Mouse (Mus musculus) forebrain, embryonic 10.5 days (tissue): ENCODE results near the gene Ppil1. TPM values are rescaled to one million over a fixed set of nuclear protein-coding genes. Genes with fewer than 3 reads are reported as not detected.

ENCODE experiments used
- DNase-seq: peaks from one replicate; pipeline ENCODE4 v3.0.0-alpha.2; 2017; ENCODE audit warnings: low spot score; ENCODE audit errors: extremely low spot score
- H3K27ac ChIP-seq: fragments of 300-500 bp; sonication (generic); 2 replicates; pipeline ENCODE4 v1.5.1; 2016; ENCODE audit warnings: mild to moderate bottlenecking
- H3K27me3 ChIP-seq: fragments of 300-500 bp; sonication (generic); 2 replicates; pipeline ENCODE4 v1.6.1; 2016; ENCODE audit warnings: mild to moderate bottlenecking; ENCODE audit not compliant: poor library complexity, severe bottlenecking
- H3K36me3 ChIP-seq: fragments of 300-500 bp; sonication (generic); replicated peaks from 2 replicates; pipeline ENCODE4 v1.6.1; 2016; ENCODE audit warnings: mild to moderate bottlenecking, moderate library complexity
- H3K4me1 ChIP-seq: fragments of 300-500 bp; sonication (generic); 2 replicates; pipeline ENCODE4 v1.6.1; 2016
- H3K4me3 ChIP-seq: fragments of 300-500 bp; sonication (generic); 2 replicates; pipeline ENCODE4 v1.5.1; 2016; ENCODE audit warnings: mild to moderate bottlenecking, moderate library complexity
- H3K9me3 ChIP-seq: fragments of 300-500 bp; sonication (generic); 2 replicates; pipeline ENCODE4 v1.6.1; 2016; ENCODE audit warnings: mild to moderate bottlenecking, moderate library complexity
- WGBS: fragments of 180-500 bp; shearing (Covaris S2); methylation state at CpG from one replicate; pipeline ENCODE4 v1.1.7; 2016; 5-methylcytosine and 5-hydroxymethylcytosine counted together
- polyA plus RNA-seq: library from polyadenylated mRNA; unstranded; fragments of >200 nt; fragmentation: Nextera tagmentation; extraction: Ambion mirVana; gene quantifications from 2 replicates; pipeline ENCODE4 v1.2.1, GENCODE M21; 2016

Ppil1 gene
- polyA plus RNA-seq, 1 experiment from 2014 or later = 230 TPM

DNA sequence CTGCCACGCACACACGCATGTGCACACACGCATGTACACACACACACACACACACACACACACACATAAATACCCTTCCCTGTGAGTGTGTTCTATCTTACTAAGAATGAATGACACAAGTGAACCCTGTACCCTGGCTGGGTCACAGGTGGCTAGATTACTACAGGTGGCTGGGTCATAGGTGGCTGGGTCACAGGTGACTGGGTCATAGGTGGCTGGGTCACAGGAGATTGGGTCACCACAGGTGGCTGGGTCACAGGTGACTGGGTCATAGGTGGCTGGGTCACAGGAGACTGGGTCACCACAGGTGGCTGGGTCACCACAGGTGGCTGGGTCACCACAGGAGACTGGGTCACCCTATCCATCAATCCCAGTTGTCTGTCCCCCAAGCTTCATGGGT lies 53.9 kb downstream of the Ppil1 start:
- no peak for DNase-seq
- H3K27me3 ChIP-seq = peaks cover 26% of the 10 kb centered on the region
- H3K4me1 ChIP-seq = peaks cover 43% of the 10 kb centered on the region
- no peaks in the 10 kb centered on the region for H3K36me3 ChIP-seq
- WGBS = 95% methylated on average over 3 of the region's 3 CpGs
- H3K4me3 ChIP-seq = no peak overlapping the region
- H3K9me3 ChIP-seq = no peaks in the 10 kb centered on the region
- no peak overlapping the region for H3K27ac ChIP-seq

DNA sequence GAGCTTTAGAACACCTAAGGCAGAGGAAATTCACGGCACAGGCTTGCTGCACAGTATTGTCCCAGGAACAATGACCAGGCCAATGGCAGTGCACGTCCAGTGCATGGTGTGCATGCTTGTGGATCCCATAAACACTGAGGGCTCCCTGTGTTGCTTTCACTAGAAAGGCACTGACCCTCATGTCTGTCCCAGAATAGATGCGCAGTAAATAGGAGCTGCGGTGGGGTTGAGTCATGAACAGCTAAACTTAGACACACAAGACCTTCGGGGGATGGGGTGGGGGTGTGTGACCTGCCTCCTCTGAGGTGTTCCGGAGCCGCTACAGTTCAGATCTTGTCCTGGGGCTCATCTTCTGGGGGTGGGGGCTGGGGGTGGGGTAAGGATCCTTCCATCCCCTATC lies 57.9 kb downstream of the Ppil1 start:
- no peak for DNase-seq
- Histone ChIP-seq H3K36me3 (no peaks in the 10 kb centered on the region), H3K9me3 (no peaks in the 10 kb centered on the region), H3K4me1 (peaks cover 5% of the 10 kb centered on the region), H3K27ac (no peak overlapping the region), H3K27me3 (peaks cover 10% of the 10 kb centered on the region), H3K4me3 (no peak overlapping the region)
- 85% methylated on average over 7 of the region's 7 CpGs for WGBS

DNA sequence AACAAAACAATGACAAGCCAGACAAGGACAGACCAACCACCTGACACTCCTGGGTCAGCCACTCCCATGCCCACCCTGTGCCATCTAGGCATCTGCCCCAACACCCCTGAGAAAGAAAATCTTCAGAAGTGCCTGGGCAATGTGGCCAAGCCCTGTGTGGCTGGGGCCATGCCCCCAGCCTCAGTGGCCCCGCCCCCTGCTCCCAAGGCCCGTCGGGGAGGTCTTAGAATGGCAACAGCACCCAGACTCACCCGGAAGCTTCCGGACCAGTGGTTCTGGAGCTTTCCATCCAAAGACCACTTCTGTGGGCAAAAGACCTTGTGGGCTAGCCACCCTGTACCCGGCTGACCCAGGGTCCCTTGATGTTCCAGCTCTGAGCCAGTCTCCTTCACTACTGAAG lies 61.4 kb downstream of the Ppil1 start:
- H3K4me3 ChIP-seq = no peak overlapping the region
- no peak overlapping the region for H3K27ac ChIP-seq
- H3K9me3 ChIP-seq = no peaks in the 10 kb centered on the region
- H3K36me3 ChIP-seq = no peaks in the 10 kb centered on the region
- H3K4me1 ChIP-seq = peaks cover 16% of the 10 kb centered on the region
- 88% methylated on average over 6 of the region's 6 CpGs for WGBS
- DNase-seq = no peak
- peaks cover 13% of the 10 kb centered on the region for H3K27me3 ChIP-seq

Other genes starting within 250 kb of the Ppil1 start
- gene Srsf3, start 231.6 kb downstream of the Ppil1 start, polyA plus RNA-seq = 884 TPM in 2 replicates
- gene Cdkn1a, start 173.2 kb downstream of the Ppil1 start, polyA plus RNA-seq = 14.0 and 16.8 TPM in 2 replicates
- gene Rab44, start 150.0 kb downstream of the Ppil1 start, polyA plus RNA-seq = 0.20 and 0.25 TPM in 2 replicates
- gene Cpne5, start 26.0 kb downstream of the Ppil1 start, polyA plus RNA-seq = 5.3 and 6.2 TPM in 2 replicates
- 54.6 and 56.6 TPM in 2 replicates for gene BC004004, start 4.6 kb upstream of the Ppil1 start, polyA plus RNA-seq
- 0.71 and 0.73 TPM in 2 replicates for gene Pi16, start 53.5 kb upstream of the Ppil1 start, polyA plus RNA-seq
- 255 and 270 TPM in 2 replicates for gene Mtch1, start 83.7 kb upstream of the Ppil1 start, polyA plus RNA-seq
- gene Fgd2, start 96.7 kb upstream of the Ppil1 start, polyA plus RNA-seq = 5.4 and 6.3 TPM in 2 replicates
- 32.2 and 33.1 TPM in 2 replicates for gene Pim1, start 226.6 kb upstream of the Ppil1 start, polyA plus RNA-seq